Mouse (Mus musculus) cerebellum, adult 9-10 months (tissue): ENCODE data around the gene Kif26b.
A peak's percentile ranks its signal among the peaks of the same experiment; 100 is the strongest.

ENCODE experiments used
- DNase-seq: peaks from one replicate; pipeline ENCODE4 v3.0.0; 2022

Gene Kif26b

GRCm38 (mm10) chr1:178542415-178542814, 13.5 kb downstream of the Kif26b start:
- no peak for DNase-seq

GRCm38 (mm10) chr1:178542990-178543944, 14.3 kb downstream of the Kif26b start:
- DNase-seq: no peak

- DNase-seq: no peak
Observed at GRCm38 (mm10) chr1:178544585-178544984, 15.7 kb downstream of the Kif26b start.

- peak; percentile 71 for DNase-seq
Observed at GRCm38 (mm10) chr1:178549576-178549975, 20.7 kb downstream of the Kif26b start.

GRCm38 (mm10) chr1:178550477-178551047, 21.6 kb downstream of the Kif26b start:
- DNase-seq: no peak

- no peak for DNase-seq
Observed at GRCm38 (mm10) chr1:178552278-178552897, 23.5 kb downstream of the Kif26b start.

- no peak for DNase-seq
Observed at GRCm38 (mm10) chr1:178552898-178553284, 24.0 kb downstream of the Kif26b start.

GRCm38 (mm10) chr1:178556226-178556625, 27.3 kb downstream of the Kif26b start:
- no peak for DNase-seq

GRCm38 (mm10) chr1:178560043-178560442, 31.1 kb downstream of the Kif26b start:
- DNase-seq: no peak

GRCm38 (mm10) chr1:178563834-178564233, 34.9 kb downstream of the Kif26b start:
- peak; percentile 79 for DNase-seq

- DNase-seq: no peak
Observed at GRCm38 (mm10) chr1:178564800-178565199, 35.9 kb downstream of the Kif26b start.

- DNase-seq: no peak
Observed at GRCm38 (mm10) chr1:178568551-178569545, 39.9 kb downstream of the Kif26b start.

GRCm38 (mm10) chr1:178571009-178571408, 42.1 kb downstream of the Kif26b start:
- no peak for DNase-seq

GRCm38 (mm10) chr1:178571885-178572444, 43.0 kb downstream of the Kif26b start:
- DNase-seq: no peak

- DNase-seq: no peak
Observed at GRCm38 (mm10) chr1:178573406-178574032, 44.6 kb downstream of the Kif26b start.

- no peak for DNase-seq
Observed at GRCm38 (mm10) chr1:178575706-178576105, 46.8 kb downstream of the Kif26b start.

- no peak for DNase-seq
Observed at GRCm38 (mm10) chr1:178576926-178577325, 48.0 kb downstream of the Kif26b start.

- DNase-seq: no peak
Observed at GRCm38 (mm10) chr1:178585366-178586020, 56.6 kb downstream of the Kif26b start.

- no peak for DNase-seq
Observed at GRCm38 (mm10) chr1:178590229-178591171, 61.6 kb downstream of the Kif26b start.

- DNase-seq: no peak
Observed at GRCm38 (mm10) chr1:178597113-178597512, 68.2 kb downstream of the Kif26b start.
